Mouse (Mus musculus): Measurements from ENCODE around the gene Esrp2.

GRCm38 (mm10) chr8:106103888-106104287 lies 32.9 kb downstream of the Esrp2 start:
- TF ChIP-seq CTCF (IDR thresholded peaks at IDR 0.05; ENCODE audit: control insufficient read depth, insufficient read depth, insufficient read length) = no peak
- no peak for TF ChIP-seq MAX (IDR thresholded peaks at IDR 0.05)
- no peak for TF ChIP-seq FOSL1 (IDR thresholded peaks at IDR 0.05; ENCODE audit: insufficient read depth, low read length, poor library complexity, severe bottlenecking)
- TF ChIP-seq MYOD1 (IDR thresholded peaks at IDR 0.05; ENCODE audit: control insufficient read depth, insufficient read length, low read depth) = no peak
- no peak for TF ChIP-seq CEBPB (IDR thresholded peaks at IDR 0.05; ENCODE audit: low read depth)
- no peak for TF ChIP-seq USF1 (IDR thresholded peaks at IDR 0.05; ENCODE audit: low read depth)
